Mouse (Mus musculus) midbrain, embryonic 16.5 days (tissue): ENCODE results near the gene Gal3st3. TPM values are rescaled to one million over a fixed set of nuclear protein-coding genes. Genes with fewer than 3 reads are reported as not detected.

Experiments
- ATAC-seq: fragments of 200-750 bp; cut with Nextera tagmentation; 2 replicates; pipeline ENCODE4 v1.8.0; 2017; ENCODE audit warnings: moderate TSS enrichment
- H3K27ac ChIP-seq: fragments of 300-500 bp; sonication (generic); 2 replicates; pipeline ENCODE4 v1.5.1; 2014; ENCODE audit warnings: mild to moderate bottlenecking, low read length, mixed read lengths
- H3K27me3 ChIP-seq: fragments of 300-500 bp; sonication (generic); 2 replicates; pipeline ENCODE4 v1.6.1; 2014; ENCODE audit warnings: low read depth, low read length, mixed read lengths; ENCODE audit not compliant: control insufficient read depth, insufficient read depth
- H3K36me3 ChIP-seq: fragments of 300-500 bp; sonication (generic); 2 replicates; pipeline ENCODE4 v1.6.1; 2014; ENCODE audit warnings: mild to moderate bottlenecking, low read length, moderate library complexity, mixed read lengths; ENCODE audit not compliant: control insufficient read depth, insufficient read depth
- H3K4me1 ChIP-seq: fragments of 300-500 bp; sonication (generic); 2 replicates; pipeline ENCODE4 v1.6.1; 2014; ENCODE audit warnings: mild to moderate bottlenecking, low read length, mixed read lengths; ENCODE audit not compliant: control insufficient read depth, insufficient read depth
- H3K4me2 ChIP-seq: fragments of 300-500 bp; sonication (generic); 2 replicates; pipeline ENCODE4 v1.6.1; 2014; ENCODE audit warnings: mild to moderate bottlenecking, low read length, mixed read lengths
- H3K4me3 ChIP-seq: fragments of 300-500 bp; sonication (generic); 2 replicates; pipeline ENCODE4 v1.5.1; 2014; ENCODE audit warnings: low read depth, mild to moderate bottlenecking, low read length, moderate library complexity, mixed read lengths
- H3K9ac ChIP-seq: fragments of 300-500 bp; sonication (generic); 2 replicates; pipeline ENCODE4 v1.6.1; 2014; ENCODE audit warnings: low read depth, low read length, mixed read lengths
- H3K9me3 ChIP-seq: fragments of 300-500 bp; sonication (generic); replicated peaks from 2 replicates; pipeline ENCODE4 v1.6.1; 2014; ENCODE audit warnings: mild to moderate bottlenecking, low read length, mixed read lengths; ENCODE audit not compliant: control insufficient read depth, poor library complexity, severe bottlenecking
- WGBS: fragments of 180-500 bp; shearing (Covaris S2); extraction: QIAGEN DNeasy Blood & Tissue Kit; methylation state at CpG from one replicate; pipeline ENCODE4 v1.1.7; 2014; 5-methylcytosine and 5-hydroxymethylcytosine counted together
- polyA plus RNA-seq: library from polyadenylated mRNA; unstranded; fragments of >200 nt; fragmentation: Nextera tagmentation; extraction: Ambion mirVana; gene quantifications from 2 replicates; pipeline ENCODE4 v1.2.1, GENCODE M21; 2015

Gene Gal3st3
- polyA plus RNA-seq, 1 experiment from 2014 or later: 49.4 TPM

GRCm38 (mm10) chr19:5353609-5354008, 55.5 kb downstream of the Gal3st3 start:
- H3K4me3 ChIP-seq: no peak overlapping the region
- WGBS: 80% methylated on average over 2 of the region's 2 CpGs
- no peak overlapping the region for H3K9ac ChIP-seq
- no peak overlapping the region for H3K4me2 ChIP-seq
- no peaks in the 10 kb centered on the region for H3K9me3 ChIP-seq
- H3K36me3 ChIP-seq: no peaks in the 10 kb centered on the region
- H3K4me1 ChIP-seq: peaks cover 7% of the 10 kb centered on the region
- no peak overlapping the region for H3K27ac ChIP-seq
- H3K27me3 ChIP-seq: no peaks in the 10 kb centered on the region
- no peak for ATAC-seq

- Histone ChIP-seq H3K36me3 (no peaks in the 10 kb centered on the region), H3K9ac (no peak overlapping the region), H3K27ac (no peak overlapping the region), H3K4me2 (no peak overlapping the region), H3K4me1 (no peaks in the 10 kb centered on the region), H3K4me3 (no peak overlapping the region), H3K9me3 (no peaks in the 10 kb centered on the region), H3K27me3 (no peaks in the 10 kb centered on the region)
- ATAC-seq: no peak
- WGBS: no CpG with 5 or more reads among the region's 1 CpGs
Observed at GRCm38 (mm10) chr19:5356080-5356479, 57.9 kb downstream of the Gal3st3 start.

Other genes starting within 250 kb of the Gal3st3 start
- gene Rin1, start 247.8 kb upstream of the Gal3st3 start, polyA plus RNA-seq: 1.5 and 1.8 TPM in 2 replicates
- gene Cd248, start 230.3 kb upstream of the Gal3st3 start, polyA plus RNA-seq: 16.0 and 16.5 TPM in 2 replicates
- 22.7 and 31.9 TPM in 2 replicates for gene Tmem151a, start 212.8 kb upstream of the Gal3st3 start, polyA plus RNA-seq
- 39.8 and 46.6 TPM in 2 replicates for gene Yif1a, start 209.8 kb upstream of the Gal3st3 start, polyA plus RNA-seq
- gene Cnih2, start 199.8 kb upstream of the Gal3st3 start, polyA plus RNA-seq: 430 and 432 TPM in 2 replicates
- 201 and 206 TPM in 2 replicates for gene Rab1b, start 191.3 kb upstream of the Gal3st3 start, polyA plus RNA-seq
- gene Klc2, start 179.8 kb upstream of the Gal3st3 start, polyA plus RNA-seq: 71.4 and 76.5 TPM in 2 replicates
- 50.7 and 52.2 TPM in 2 replicates for gene Pacs1, start 25.2 kb upstream of the Gal3st3 start, polyA plus RNA-seq
- 326 and 331 TPM in 2 replicates for gene Sf3b2, start 2.9 kb upstream of the Gal3st3 start, polyA plus RNA-seq
- not detected in 2 replicates for gene Catsper1, start 37.4 kb downstream of the Gal3st3 start, polyA plus RNA-seq
- gene Cst6, start 51.2 kb downstream of the Gal3st3 start, polyA plus RNA-seq: 7.5 and 11.1 TPM in 2 replicates
- gene Eif1ad, start 68.4 kb downstream of the Gal3st3 start, polyA plus RNA-seq: 36.6 and 38.3 TPM in 2 replicates
- 302 and 321 TPM in 2 replicates for gene Banf1, start 68.8 kb downstream of the Gal3st3 start, polyA plus RNA-seq
- 67.7 and 68.5 TPM in 2 replicates for gene Sart1, start 90.4 kb downstream of the Gal3st3 start, polyA plus RNA-seq
- not detected in 2 replicates for gene Tsga10ip, start 104.2 kb downstream of the Gal3st3 start, polyA plus RNA-seq
- gene Drap1, start 126.6 kb downstream of the Gal3st3 start, polyA plus RNA-seq: 288 and 310 TPM in 2 replicates
- 61.8 and 67.9 TPM in 2 replicates for gene AI837181, start 126.8 kb downstream of the Gal3st3 start, polyA plus RNA-seq
- not detected in 2 replicates for gene Fosl1, start 149.2 kb downstream of the Gal3st3 start, polyA plus RNA-seq
- gene Ccdc85b, start 159.6 kb downstream of the Gal3st3 start, polyA plus RNA-seq: 9.5 and 10.2 TPM in 2 replicates
- gene Fibp, start 162.3 kb downstream of the Gal3st3 start, polyA plus RNA-seq: 159 and 178 TPM in 2 replicates
- 5.0 and 5.2 TPM in 2 replicates for gene Ctsw, start 170.2 kb downstream of the Gal3st3 start, polyA plus RNA-seq
- 34.1 and 35.3 TPM in 2 replicates for gene Efemp2, start 175.6 kb downstream of the Gal3st3 start, polyA plus RNA-seq
- gene Mus81, start 190.1 kb downstream of the Gal3st3 start, polyA plus RNA-seq: 51.1 and 53.6 TPM in 2 replicates
- gene Cfl1, start 192.1 kb downstream of the Gal3st3 start, polyA plus RNA-seq: 3,571 and 3,575 TPM in 2 replicates
- gene 1700020D05Rik, start 205.5 kb downstream of the Gal3st3 start, polyA plus RNA-seq: not detected in 2 replicates
- 112 and 116 TPM in 2 replicates for gene Snx32, start 212.2 kb downstream of the Gal3st3 start, polyA plus RNA-seq